Mouse (Mus musculus) olfactory bulb, adult 2 months (tissue): ENCODE measurements around the gene Arid5b. TPM values are rescaled to one million over a fixed set of nuclear protein-coding genes. Genes with fewer than 3 reads are reported as not detected.

Source experiments
- H3K27ac ChIP-seq: fragments of 200-500 bp; 2 replicates; pipeline ENCODE4 v1.5.1; 2012; ENCODE audit warnings: low read depth, low read length; ENCODE audit not compliant: insufficient read depth
- H3K4me1 ChIP-seq: fragments of 200-500 bp; 2 replicates; pipeline ENCODE4 v1.6.1; 2012; ENCODE audit warnings: low read length; ENCODE audit not compliant: control insufficient read depth, insufficient read depth
- H3K4me3 ChIP-seq: fragments of 200-500 bp; 2 replicates; pipeline ENCODE4 v1.5.1; 2012; ENCODE audit warnings: mild to moderate bottlenecking, low read depth, low read length, moderate library complexity; ENCODE audit not compliant: insufficient read depth
- CTCF ChIP-seq: fragments of 200-500 bp; IDR thresholded peaks from 2 replicates; pipeline ENCODE4 v1.5.1; 2012; ENCODE audit warnings: low read depth, mild to moderate bottlenecking, low read length, moderate library complexity; ENCODE audit not compliant: insufficient read depth
- POLR2A ChIP-seq: fragments of 200-500 bp; IDR thresholded peaks from 2 replicates; pipeline ENCODE4 v1.6.1; 2012; ENCODE audit warnings: mild to moderate bottlenecking, low read depth, low read length, moderate library complexity; ENCODE audit not compliant: insufficient read depth
- WGBS: fragments of 180-500 bp; shearing (Covaris S2); methylation state at CpG from one replicate; pipeline ENCODE4 v1.1.7; 2018; 5-methylcytosine and 5-hydroxymethylcytosine counted together
- polyA plus RNA-seq: library from polyadenylated mRNA; stranded (reverse); fragments of >200 nt; gene quantifications from 2 replicates; pipeline ENCODE4 v1.2.4, GENCODE M21; 2012; ENCODE audit warnings: low replicate concordance; ENCODE audit not compliant: missing spikeins, insufficient read depth, insufficient read length

Arid5b gene
- polyA plus RNA-seq, 1 experiment = not detected

- H3K4me3 ChIP-seq = no peak overlapping the region
- TF ChIP-seq CTCF (no peak), POLR2A (no peak)
- 41% methylated on average over 4 of the region's 4 CpGs for WGBS
- no peak overlapping the region for H3K27ac ChIP-seq
- H3K4me1 ChIP-seq = no peaks in the 10 kb centered on the region
Observed at GRCm38 (mm10) chr10:68289465-68289864, 10.9 kb upstream of the Arid5b start.

GRCm38 (mm10) chr10:68282466-68283391, 4.2 kb upstream of the Arid5b start:
- TF ChIP-seq POLR2A = no peak
- peak; percentile 27 for TF ChIP-seq CTCF
- no peak overlapping the region for H3K27ac ChIP-seq
- WGBS = 2% methylated on average over 27 of the region's 27 CpGs

GRCm38 (mm10) chr10:68281775-68282106, 3.2 kb upstream of the Arid5b start:
- no peak overlapping the region for H3K4me3 ChIP-seq
- H3K27ac ChIP-seq = no peak overlapping the region
- TF ChIP-seq CTCF (no peak), POLR2A (no peak)
- H3K4me1 ChIP-seq = peaks cover 12% of the 10 kb centered on the region
- 69% methylated on average over 3 of the region's 3 CpGs for WGBS

More at GRCm38 (mm10) chr10:68282466-68283391, 4.2 kb upstream of the Arid5b start:
- Histone ChIP-seq H3K4me3 (peak overlapping the region; percentile 35), H3K4me1 (peaks cover 11% of the 10 kb centered on the region)

GRCm38 (mm10) chr10:68281076-68281774, 2.7 kb upstream of the Arid5b start:
- H3K4me1 ChIP-seq = peaks cover 16% of the 10 kb centered on the region
- 83% methylated on average over 6 of the region's 6 CpGs for WGBS
- no peak overlapping the region for H3K27ac ChIP-seq
- H3K4me3 ChIP-seq = no peak overlapping the region
- TF ChIP-seq POLR2A (no peak), CTCF (no peak)

DNA sequence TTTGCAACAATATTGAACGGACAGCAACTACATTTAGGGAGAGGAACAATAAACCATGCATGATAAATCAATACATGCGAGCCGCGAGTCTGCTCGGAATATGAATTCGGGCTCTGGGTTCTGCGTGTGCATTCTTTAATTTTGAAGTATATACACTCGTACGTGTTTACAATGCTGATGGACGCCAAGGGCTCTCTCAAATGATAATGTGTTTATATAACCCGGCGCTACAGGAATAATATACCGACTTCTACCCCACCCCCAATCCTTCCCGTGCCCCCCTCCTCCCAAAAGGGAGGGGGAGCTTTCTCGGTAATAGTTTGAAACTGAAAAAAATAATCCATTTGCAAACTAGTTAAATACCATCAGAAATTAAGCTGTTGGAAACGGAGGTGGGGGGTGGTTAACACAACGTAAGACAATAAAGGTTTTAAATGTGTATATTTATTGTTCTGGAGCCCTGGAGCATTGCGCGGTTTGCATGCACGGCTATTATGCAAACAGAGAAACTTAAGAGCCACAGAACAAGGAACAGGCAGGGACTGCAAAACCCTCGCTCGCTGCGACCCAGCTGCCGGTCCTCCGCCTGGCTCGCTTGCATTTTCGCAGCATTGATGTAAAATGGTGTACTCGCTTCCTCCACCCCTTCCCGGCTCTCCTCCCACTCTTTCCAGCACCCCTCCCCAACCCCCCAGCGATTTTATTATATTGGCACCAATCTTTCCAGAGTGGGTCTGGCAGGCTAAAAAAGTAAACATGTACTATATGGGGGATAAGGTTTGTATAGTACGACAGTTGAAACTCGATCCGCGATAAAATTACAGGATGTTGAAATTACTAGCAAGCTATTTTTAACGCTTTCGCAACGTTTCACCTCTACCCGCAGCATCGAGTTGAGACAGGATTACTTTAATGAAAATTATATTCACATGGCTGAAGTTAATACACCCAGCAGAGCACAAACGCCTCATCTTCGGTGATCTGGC, 1.3 kb upstream of the Arid5b start:
- Histone ChIP-seq H3K27ac (peak overlapping the region; percentile 83), H3K4me3 (peak overlapping the region; percentile 44), H3K4me1 (peaks cover 16% of the 10 kb centered on the region)
- under 1% methylated on average over 41 of the region's 41 CpGs for WGBS
- no peak for TF ChIP-seq CTCF
- TF ChIP-seq POLR2A = 0 out of 2 replicates have a peak, but pooled peaks have one; percentile 22

GRCm38 (mm10) chr10:68277671-68278151, 829 bp downstream of the Arid5b start:
- peak overlapping the region; percentile 44; the same call in 1 of the 2 replicates for H3K27ac ChIP-seq
- WGBS = under 1% methylated on average over 15 of the region's 15 CpGs
- peaks cover 10% of the 10 kb centered on the region for H3K4me1 ChIP-seq
- peak overlapping the region; percentile 51 for H3K4me3 ChIP-seq
- TF ChIP-seq POLR2A (no peak), CTCF (no peak)

GRCm38 (mm10) chr10:68276976-68277441, 1.5 kb downstream of the Arid5b start:
- under 1% methylated on average over 34 of the region's 34 CpGs for WGBS
- Histone ChIP-seq H3K4me3 (peak overlapping the region; percentile 51), H3K27ac (peak overlapping the region; percentile 73), H3K4me1 (peaks cover 5% of the 10 kb centered on the region; the same call in 1 of the 2 replicates)
- no peak for TF ChIP-seq POLR2A
- TF ChIP-seq CTCF = no peak

- Histone ChIP-seq H3K4me1 (peaks cover 5% of the 10 kb centered on the region; the same call in 1 of the 2 replicates), H3K27ac (peak overlapping the region; percentile 73), H3K4me3 (peak overlapping the region; percentile 51)
- 1% methylated on average over 29 of the region's 29 CpGs for WGBS
- TF ChIP-seq CTCF = no peak
- TF ChIP-seq POLR2A = no peak
Observed at GRCm38 (mm10) chr10:68276350-68276975, 2.1 kb downstream of the Arid5b start.
